Mouse (Mus musculus) retina, postnatal 7 days (tissue): Measurements from ENCODE around the gene Ncln.

Source experiments
- DNase-seq: peaks from one replicate; pipeline ENCODE4 v3.0.0-alpha.2; 2012; ENCODE audit warnings: low read depth, low spot score

Ncln gene

GRCm38 (mm10) chr10:81513798-81514197 lies 17.6 kb upstream of the Ncln start:
- no peak for DNase-seq

DNA sequence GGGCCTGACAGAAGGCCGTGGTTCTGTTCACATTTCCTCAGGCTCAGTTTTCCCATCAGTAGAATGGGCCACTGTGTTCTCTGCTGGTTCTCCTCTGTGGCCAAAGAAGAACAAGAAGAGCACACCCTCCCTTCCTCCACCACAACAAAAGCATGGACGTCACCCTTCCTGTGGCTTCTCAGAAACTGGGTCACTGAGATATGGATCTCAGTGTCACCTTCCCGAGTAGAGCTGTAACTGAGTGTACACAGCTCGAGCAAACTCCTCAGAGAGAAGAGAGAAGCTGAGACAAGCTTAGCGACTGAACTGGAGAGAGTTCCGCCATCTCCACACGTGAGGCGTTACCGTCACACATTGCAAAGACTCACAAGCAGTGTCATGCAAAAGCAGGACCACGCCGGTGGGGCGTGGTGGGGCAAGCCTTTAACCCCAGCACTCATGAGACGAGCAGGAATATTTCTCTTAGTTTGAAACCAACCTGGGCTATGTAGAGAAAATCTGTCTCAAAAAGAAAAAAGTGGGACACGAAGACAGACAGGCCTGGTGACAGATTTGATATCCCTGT lies 14.1 kb upstream of the Ncln start:
- DNase-seq = no peak

- no peak for DNase-seq
Measured at GRCm38 (mm10) chr10:81507691-81508489, 11.7 kb upstream of the Ncln start.

- no peak for DNase-seq
Measured at GRCm38 (mm10) chr10:81507095-81507494, 10.9 kb upstream of the Ncln start.

- DNase-seq = no peak
Measured at GRCm38 (mm10) chr10:81505016-81505664, 8.9 kb upstream of the Ncln start.

GRCm38 (mm10) chr10:81502658-81503057 lies 6.5 kb upstream of the Ncln start:
- DNase-seq = peak; percentile 77

GRCm38 (mm10) chr10:81501863-81502262 lies 5.7 kb upstream of the Ncln start:
- DNase-seq = no peak

DNA sequence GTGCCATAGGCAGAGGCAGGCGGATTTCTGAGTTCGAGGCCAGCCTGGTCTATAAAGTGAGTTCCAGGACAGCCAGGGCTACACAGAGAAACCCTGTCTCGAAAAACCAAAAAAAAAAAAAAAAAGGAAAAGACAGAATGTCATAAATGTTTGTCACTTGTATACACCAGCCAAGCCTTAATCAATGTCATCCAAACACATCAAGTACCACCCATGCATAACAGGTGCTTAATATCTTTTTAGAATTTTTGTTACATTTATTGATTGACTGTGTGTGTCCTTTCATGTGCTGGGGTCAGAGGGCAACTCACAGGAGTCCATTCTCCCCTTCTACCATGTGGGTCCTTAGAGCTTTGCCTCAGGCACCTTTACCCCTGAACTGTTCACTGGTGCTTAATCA lies 3.8 kb upstream of the Ncln start, which contains the start of gene S1pr4:
Gene S1pr4 (minus strand): TSS at position 101 of the 400 bp plus-strand sequence.
- no peak for DNase-seq

DNA sequence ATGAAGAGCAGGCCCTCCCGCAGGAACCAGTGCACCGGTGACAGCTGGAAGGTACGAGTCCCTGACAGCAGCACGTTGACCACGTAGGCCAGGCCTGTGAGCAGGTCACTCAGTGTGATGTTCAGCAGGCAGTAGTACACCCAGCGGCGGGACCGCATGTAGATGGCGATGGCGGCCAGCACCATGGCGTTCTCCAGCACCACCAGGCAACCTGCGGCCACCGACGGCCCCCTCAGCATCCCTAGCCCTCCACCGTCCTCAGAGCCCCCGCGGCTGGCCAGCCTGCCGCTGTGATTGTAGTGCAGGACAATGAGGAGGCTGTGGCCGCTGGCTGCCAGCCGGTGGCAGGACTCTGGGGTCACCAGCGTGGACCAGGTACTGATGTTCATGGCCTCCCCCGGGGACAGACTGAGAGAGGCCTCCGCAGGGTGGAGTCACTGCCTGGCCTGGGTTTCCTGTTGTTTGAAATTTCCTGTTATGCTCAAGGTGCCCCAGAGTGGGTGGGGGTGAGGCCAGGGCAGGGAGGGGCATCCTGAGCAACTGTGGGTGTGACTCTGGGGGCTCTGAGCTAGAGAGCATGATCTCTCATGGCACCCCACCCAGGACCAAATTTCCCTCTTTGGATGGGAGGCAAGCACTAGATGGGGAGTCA lies 3.2 kb upstream of the Ncln start:
- DNase-seq = no peak

DNA sequence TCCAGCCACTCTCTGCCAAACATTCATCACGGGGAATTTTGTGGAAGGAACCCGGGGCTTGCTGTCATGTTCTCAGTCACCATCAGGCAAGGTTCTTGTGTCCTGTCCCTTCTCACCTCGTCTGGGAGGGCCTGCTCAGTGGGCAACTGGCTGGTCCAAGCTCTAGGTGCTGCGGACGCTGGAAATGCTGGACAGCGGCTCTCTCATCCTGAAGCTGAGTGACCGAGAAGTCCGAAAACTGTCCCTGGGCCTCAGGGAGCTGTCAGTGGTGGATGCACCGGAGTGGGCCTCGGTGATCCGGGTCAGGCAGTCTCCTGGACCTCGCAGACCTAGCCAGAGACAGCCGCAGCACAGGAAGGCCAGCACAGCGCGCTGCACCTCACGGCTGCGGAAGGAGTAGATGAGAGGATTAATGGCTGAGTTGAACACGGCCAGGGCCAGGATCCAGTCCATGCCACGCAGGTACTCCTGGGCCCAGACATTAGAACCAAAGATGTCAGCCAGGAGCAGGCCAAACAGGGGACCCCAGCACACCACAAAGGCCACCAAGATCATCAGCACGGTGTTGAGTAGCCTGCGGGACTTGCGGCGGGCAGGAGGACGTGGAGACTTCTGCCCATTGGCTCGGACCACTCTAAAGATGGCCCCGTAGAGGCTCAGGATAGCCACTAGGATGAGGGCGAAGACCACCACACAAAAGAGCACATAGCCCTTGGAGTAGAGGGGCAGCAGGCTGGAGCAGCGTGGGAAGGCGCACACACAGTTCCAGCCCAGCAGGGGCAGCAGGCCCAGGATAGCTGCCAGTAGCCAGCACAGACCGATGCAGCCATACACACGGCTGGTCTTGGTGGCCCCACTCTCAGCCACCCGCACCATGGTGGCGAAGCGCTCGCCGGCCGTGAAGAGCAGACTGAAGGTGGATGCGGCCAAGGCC lies 2.4 kb upstream of the Ncln start:
- DNase-seq = no peak

DNA sequence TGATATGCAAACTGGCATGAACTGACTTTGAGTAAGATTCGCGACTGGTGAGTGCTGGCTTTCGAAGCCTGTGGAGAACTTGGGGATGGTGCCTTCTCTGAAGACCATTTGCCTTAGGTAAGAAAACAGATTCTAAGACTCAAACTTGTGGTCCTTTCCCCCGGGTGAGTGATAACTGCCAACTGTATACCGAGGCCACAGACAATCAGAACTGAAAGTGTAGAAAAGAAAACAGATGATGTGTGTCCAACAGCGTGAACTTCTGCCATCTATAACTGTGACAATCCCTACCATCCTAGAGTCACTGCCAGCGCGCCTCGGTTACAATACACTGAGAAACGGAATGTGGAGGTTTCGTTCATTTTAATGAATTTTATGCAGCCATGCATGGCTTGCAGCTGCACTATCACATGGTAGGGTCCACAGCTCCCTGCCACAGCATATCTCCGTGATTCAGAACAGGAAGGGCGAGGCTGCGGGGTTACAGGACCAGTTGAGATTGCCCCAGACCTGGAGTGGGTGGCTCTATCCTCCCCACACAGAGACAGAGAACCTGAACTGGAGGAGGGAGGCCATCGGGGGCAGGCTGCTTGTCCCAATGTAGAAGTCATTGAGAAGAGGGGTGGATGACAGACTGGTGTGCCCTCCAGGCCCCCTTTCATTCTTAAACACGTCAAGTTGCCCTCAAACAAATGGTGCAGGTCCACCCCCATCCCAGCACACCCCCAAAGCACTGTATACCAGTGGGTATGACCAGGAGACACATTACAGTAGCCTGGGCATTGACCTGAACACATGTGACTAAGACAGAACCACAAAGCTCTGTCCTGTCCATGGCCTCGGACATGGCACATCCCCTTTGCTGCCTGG lies 1.4 kb upstream of the Ncln start:
- no peak for DNase-seq

DNA sequence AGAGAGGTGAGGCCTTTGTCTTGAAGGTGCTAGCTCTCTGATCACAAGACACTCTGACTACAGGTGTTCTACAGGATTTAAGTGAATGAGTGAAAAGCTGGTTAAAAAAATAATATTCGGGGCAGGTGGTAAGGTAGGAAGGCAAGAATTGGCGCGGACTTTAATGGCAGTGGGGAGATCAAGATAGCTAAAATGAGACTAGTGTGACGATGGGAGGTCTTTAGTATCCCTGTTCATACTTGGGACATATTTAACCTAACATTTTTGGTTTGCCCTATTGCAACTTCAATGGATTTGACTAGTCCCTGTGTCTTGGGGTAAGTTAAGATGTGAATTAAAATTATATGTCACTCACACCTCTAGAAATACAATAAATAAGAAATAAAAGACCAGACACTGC lies 777 bp upstream of the Ncln start:
- no peak for DNase-seq

- no peak for DNase-seq
Measured at GRCm38 (mm10) chr10:81495616-81496263, 452 bp downstream of the Ncln start.

GRCm38 (mm10) chr10:81495151-81495550 lies 1.0 kb downstream of the Ncln start:
- DNase-seq = no peak

- DNase-seq = no peak
Measured at GRCm38 (mm10) chr10:81494260-81495041, 1.7 kb downstream of the Ncln start.

- DNase-seq = no peak
Measured at GRCm38 (mm10) chr10:81493601-81494220, 2.5 kb downstream of the Ncln start.

DNA sequence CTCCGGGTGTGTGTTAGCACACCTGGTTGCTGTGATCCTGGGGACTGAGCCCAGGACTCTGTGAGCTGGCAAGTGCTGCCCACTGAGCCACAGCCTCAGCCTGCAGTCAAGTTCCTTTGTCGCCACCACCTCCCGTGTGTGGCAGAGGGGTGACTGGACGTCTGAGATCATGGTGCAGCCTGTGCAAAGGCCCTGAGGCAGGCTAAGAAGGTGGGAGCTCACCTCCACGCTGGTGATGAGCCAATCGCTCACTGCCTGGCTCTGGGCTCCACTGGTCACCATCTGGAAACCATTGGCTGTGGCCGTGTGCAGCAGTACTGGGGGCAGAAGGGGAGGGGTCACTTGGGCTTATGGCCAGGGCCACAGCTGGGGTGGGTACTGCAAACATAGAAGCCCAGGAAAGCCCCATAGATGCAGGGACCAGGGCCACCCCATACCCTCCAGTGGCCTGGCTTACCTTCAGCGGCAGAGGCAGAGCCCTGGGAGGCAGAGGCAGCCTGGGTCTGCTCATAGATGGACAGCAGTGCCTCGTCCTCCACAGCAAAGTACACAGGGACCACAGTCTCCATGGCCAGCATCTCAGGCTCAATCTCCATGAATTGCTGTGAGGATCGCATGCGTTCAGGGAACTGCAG lies 3.5 kb downstream of the Ncln start:
- DNase-seq = no peak

DNA sequence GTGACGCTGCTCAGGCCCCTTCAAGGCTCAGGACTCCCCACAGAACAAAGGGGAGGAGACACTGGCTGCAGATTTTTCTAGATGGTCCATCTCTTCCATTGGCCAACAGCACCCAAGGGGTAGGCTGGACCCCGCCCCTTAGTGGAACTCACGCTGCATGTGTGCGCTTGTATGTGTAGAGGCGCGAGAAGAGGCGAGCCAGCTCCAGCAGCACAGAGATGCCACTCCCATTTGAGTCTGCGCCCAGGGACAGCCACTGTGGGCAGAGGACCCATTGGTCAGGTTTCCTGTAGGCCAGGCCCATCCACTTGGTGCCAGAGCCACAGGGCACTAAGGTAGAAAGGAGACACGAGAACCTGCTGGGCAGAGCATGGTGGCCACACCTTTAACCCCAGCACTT lies 5.2 kb downstream of the Ncln start:
- DNase-seq = no peak
